Mouse (Mus musculus) right cerebral cortex, adult 18-20 months (tissue): ENCODE data around the gene Wasf2.
A peak's percentile ranks its signal among the peaks of the same experiment; 100 is the strongest.

Source experiments
- DNase-seq: peaks from one replicate; pipeline ENCODE4 v3.0.0; 2022; ENCODE audit warnings: mixed read lengths

The Wasf2 gene

GRCm38 (mm10) chr4:133101751-133102150 lies 28.6 kb upstream of the Wasf2 start:
- DNase-seq, result no peak

DNA sequence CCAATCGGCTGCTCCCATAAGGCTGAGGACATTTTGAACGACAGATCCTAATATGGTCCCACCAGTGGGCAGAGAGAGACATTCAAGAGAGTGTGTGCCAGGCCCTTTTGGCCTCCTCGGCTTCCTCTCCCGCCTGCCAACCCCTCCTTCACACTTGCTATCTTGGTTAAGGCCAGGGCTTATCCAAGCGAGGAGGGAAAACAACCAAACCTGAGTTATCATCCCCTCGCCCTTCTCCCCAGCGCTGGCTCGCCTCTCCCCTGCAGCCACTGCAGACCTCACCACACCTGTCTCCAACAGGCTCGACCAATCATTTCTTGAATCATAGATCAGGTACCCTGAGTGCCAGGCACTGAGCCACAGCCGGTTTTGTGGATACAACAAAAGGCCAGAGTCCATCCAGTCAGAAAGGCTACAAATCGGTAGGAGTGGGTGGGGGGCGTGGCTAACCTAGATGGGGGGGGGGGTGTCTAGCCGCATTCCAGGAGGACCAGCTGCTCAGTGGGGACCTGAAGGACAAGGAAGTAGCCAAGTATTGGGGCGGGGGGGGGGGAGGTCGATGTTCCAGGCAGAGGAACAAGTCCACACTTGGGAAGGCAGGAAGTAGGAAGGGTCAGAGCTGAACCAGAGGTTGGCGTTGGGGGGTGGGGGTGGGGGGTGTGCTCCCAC lies 26.6 kb upstream of the Wasf2 start:
- no peak for DNase-seq

- DNase-seq, result no peak
Observed at GRCm38 (mm10) chr4:133104194-133104569, 26.1 kb upstream of the Wasf2 start.

DNA sequence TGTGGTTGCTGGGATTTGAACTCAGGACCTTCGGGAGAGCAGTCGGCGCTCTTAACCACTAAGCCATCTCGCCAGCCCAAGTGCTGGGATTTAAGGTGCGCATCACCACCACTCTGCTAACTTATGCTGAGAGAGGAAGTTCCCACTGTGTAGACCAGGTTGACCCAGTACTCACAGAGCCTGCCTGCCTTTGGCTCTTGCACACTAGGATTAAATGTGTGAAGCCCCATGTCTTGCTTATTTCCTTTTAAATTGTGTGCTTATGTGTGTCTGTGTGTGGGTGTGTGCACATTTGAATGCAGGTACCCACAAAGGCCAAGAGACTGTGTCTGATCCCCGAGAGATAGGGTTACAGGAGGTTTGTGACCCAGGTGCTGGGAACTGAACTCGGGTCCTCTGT lies 23.6 kb upstream of the Wasf2 start:
- no peak for DNase-seq

- no peak for DNase-seq
Observed at GRCm38 (mm10) chr4:133107788-133108281, 22.5 kb upstream of the Wasf2 start.

DNA sequence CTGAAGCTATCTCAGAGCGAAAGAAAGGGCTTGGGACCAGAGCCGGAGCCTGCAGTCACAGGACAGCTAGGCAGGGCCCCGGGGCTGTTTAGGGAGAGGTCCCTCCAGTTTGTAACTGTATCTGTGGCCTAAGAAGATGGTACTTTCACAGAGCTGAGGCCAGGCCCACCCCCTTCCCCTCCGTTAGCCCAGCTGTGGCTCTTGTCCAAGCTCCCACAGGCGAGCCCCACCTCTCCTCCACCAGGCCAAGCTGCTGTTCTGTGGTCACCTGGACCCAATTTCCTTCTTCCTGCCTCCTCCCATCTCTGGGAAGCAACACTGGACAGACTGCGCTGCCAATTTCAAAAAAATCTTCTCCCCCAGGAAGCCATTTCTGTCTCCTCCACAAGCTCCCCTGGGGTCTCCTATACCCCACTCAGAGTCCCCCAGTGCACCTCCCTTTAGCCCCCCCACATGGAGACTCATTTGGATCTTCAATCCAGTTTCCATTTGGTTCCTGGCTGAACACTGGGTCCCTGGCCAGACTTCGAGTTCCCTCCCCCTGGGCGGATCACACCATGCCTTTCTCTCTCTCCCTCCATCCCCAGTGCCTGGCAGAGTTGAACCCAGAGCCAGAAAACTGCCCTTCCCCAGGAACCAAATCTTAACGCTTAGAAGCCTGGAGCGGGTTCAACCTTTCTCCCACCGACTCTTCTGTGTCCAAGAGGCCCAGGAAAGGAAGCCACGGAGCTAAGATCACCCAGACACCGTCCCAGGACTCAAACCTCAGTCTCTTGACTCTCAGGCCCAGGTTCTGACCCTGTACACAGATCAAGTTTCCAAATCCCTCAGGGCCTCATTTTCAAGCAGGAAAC lies 21.6 kb upstream of the Wasf2 start:
- no peak for DNase-seq

DNA sequence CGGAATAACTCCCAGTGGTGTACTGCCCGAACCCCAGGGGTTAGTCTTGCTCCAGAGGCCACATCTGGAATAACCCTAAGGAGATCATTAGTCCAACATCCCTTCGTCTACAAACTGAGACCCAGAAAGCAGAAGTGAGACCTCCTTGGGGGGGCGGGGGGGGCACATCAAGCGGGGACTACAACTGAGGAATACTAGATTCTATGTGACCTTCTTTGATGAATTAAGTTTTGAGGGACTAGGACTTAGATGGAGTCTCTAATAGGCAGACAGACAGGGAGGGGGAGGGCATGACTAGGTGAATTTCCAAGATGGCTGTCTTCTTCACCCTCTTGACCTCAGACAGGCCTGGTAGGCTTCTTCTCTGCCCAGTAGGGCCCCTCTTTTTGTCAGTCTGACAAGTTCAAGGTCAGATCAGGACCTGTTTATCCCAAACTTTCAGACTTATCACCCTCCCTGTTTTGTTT lies 20.9 kb upstream of the Wasf2 start:
- no peak for DNase-seq

DNA sequence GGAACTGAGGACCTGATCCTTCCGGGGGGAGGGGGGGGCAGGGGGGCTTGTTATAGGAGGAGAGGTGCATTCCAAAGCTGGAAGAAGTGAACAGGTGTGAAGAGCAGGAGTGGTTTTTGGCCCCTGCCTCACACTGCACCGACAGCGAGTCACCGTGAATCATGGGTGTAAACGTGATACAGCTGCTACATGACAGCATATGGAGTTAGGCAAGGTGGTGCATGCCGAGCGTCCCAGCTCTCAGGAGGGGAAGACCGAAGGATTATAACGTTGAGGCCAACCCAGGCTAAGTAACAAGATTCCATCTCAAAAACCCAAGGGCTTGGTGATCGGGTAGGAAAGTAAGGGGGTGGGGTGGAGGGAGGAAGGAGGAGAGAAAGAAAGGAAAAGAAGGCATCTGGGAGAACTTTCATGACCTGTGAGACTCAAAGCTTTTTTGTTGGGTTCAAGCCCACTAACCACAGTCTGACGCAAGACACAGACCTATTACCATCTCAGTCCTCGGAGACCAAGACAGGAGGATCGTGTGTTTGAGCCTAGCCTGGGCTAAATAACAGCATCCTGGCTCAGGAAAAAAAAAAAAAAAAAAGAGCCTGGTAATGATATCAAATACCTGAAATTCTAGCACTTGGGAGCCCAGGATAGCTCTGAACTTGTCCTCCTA lies 18.0 kb upstream of the Wasf2 start:
- no peak for DNase-seq

GRCm38 (mm10) chr4:133113351-133113882 lies 16.9 kb upstream of the Wasf2 start:
- DNase-seq, result no peak

DNA sequence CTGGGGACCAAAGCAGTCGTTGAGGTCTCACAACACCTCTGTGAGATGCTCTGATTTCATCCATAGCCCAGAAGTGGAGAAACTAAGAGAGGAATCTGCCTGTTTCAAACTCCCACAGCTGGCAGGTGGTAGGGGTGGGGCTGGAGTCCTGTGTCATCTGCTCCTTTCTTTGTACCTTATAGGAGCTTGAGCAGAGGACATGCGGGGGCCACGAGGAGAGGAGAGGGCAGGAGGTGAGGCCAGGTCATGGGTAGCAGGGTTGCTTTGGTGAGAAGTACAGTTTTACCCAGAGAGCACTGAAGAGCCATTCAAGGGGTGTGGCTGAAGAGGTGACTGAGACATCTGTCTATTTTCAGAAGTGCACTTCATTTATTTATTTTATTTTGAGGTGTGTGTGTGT lies 15.5 kb upstream of the Wasf2 start:
- no peak for DNase-seq

DNA sequence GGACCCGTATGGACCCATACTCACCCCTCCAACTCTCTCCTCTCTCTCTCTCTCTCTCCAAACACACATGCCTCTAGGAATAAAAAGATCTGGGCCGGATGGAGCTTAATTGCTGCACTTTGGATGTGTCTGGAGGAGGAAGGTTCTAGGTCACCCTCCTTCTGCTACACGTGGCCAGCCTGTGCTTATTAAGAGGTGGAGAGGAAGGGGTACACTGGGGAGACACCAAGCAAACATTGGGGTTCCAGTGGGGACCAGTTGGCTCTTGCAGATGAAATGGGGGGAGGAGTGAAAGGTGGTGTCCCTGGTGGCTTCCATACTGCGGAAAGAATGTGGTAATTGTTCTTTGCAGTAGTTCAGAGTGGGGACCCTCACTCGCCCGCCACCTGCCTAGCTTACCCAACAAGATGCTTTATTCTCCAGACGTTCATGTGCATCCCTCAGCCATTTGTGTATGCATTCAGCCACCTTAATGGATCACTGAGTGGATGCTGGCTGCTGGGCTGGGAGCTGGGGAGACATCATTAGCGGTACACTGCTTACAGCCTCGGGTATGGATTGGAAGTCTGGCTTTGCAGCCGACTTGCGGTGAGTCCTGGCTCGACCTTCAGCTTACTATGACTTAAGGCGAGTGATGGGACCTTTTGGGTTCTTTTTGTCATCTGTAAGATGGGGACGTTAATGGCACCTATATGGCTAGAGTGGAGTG lies 14.4 kb upstream of the Wasf2 start:
- DNase-seq, result no peak

- DNase-seq, result no peak
Observed at GRCm38 (mm10) chr4:133116756-133117470, 13.4 kb upstream of the Wasf2 start.

DNA sequence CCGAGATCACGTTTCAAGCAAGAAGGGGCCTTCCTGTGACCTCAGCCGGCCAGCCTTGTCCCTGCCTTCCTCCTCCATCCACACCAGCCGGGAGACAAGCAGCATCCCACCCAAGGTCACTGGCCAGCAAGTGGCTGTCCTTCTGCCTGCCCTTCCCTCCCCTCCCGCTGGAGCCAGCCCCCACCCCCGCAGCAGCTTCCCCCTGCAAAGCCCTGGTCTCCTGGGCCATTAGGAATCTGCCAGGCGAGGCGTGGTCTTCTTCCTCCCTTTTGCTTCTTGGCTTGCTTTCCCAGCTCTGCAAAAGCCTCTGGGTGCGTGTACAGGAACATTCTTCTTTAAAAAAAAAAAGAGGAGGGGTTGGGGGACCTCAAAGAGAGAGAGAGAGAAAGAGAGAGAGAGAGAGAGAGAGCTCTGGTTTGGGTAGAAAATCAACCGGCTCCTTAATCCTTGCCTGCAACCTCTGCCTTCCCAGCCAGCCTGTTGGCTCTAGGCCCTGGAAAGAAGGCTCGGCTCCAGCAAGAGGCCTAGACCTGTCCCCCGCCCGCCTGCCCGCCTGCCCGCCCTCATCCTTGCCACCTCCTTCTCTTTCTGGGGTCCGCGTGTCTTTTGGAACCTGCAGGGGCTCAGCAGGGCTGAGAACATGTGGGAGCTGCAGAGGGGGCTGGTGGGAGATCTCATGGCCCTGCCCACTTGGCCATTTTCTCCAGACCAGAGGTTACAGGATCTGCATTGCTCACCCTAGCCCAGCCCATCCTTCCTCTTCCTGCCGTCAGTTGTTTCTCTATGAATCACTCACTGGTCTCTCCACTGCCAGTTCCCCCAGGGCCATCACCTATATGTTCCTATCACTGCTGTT lies 12.5 kb upstream of the Wasf2 start:
- DNase-seq, result peak; percentile 46

DNA sequence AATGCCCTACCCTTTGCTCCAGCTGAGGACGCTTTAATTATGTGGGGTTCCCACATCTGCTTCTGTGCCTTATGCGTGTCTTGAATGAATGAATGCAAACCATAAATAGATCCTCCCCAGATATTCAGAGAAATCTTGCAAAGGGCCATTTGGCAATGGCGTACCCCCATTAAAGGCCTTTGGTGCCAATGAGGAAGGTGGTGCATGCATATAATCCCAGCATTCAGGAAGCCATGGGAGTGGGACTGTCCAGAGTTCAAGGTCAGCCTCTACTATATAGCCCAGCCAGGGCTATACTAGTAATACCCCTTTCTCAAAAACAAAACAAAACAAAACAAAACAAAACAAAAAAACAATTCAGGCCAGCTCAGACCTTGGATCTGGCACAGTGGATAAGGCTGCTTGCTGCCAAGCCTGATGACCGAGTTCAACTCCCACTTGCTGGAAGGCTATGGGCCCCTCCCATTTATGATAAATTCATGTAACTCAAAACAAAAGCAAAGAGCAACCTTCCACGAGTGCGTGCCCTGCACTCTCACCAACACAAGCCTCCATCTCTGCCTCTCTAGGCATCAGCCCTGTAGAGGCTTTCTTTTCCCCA lies 11.4 kb upstream of the Wasf2 start:
- DNase-seq, result no peak

- no peak for DNase-seq
Observed at GRCm38 (mm10) chr4:133119579-133119978, 10.7 kb upstream of the Wasf2 start.

- peak; percentile 43 for DNase-seq
Observed at GRCm38 (mm10) chr4:133120833-133121321, 9.4 kb upstream of the Wasf2 start.

- no peak for DNase-seq
Observed at GRCm38 (mm10) chr4:133121416-133121815, 8.9 kb upstream of the Wasf2 start.

DNA sequence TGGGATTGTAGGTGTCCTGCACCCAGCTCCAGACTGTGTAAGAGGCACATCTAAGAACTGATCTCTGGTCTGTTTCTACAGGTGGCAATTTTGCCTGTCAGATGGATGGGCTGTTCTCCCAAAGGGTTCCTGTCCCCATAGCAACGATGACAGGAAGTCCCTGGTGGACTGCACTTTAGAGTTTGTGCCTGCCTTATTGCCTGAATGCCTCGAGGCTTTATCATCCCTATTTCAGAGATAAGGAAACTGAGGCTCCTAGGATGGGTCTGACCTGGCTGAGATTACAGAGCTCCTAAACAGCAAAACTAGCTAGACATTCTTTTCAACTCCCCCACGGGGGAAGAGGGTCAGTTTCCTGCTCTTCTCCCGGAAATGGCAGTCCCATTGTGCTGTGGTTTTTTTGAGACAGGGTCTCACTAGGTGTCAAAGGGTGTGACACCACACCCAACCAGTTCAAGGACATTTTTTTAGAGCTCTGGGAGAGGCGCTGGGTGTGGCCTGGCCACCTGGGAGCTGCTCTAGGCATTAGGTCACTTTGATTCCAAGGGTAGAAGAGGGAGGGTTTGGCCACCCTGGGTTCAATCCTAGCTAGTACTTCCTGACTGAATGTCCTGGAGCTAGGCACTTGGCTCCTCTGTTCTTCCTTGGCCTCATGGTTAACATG lies 8.2 kb upstream of the Wasf2 start:
- no peak for DNase-seq

DNA sequence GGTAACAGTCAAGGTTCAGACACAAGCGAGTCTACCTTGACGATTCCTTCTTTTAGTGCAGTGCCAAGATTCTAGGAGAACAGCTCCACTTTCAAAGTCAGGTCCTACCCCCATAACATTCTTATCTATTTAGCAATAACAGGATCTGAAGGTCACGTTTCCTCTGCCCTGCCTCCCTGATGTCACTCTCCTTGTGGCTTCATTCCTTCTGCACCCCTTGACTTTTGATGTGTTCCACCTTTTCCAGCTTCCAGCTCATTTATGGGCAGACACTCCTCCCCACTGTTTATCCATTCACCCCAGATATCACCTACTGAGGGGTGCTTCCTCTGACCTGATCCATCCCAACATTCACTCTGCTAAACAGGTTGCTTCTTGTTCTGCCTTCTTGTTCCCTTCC lies 3.2 kb upstream of the Wasf2 start:
- no peak for DNase-seq

GRCm38 (mm10) chr4:133127894-133128293 lies 2.4 kb upstream of the Wasf2 start:
- DNase-seq, result no peak
